ENCODE assay signal across 10 mouse cellular contexts in the genomic region with DNA sequence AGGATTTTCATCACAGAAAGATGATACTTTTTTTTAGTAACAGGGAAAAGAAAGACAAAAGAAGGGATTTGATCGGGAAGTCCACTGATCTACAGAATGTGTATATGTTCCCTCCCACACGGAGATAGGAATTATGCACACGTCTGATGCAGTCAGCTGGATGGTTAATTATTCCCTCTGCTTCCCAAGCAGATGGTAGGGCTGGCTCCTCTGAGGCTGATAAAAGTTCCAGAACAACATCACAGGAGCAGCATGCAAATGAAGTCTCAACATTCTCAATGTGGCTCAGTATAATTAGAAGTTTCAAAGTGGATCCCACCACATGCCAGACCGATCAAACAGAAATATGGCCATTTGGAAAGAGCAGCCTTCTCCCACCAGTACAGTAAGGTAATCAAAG.
DNase-seq lines count a peak whose midpoint lies in the region; ATAC-seq and TF ChIP-seq lines count a peak whose summit lies in the region.
"Had no signal": no experiment of that assay in that cellular context is flagged by ENCODE, and none has a peak within 500 bp of the region (broad histone marks: within the 10 kb centered on the region; RNA-seq: fewer than 3 reads in every experiment).

No protein-coding gene starts in this region.

- 60% methylated on average over 4 of the region's 4 CpGs for WGBS in neural tube, embryonic 12.5 days
- 51% methylated on average over 4 of the region's 4 CpGs for WGBS in hindbrain, embryonic 12.5 days
- WGBS in intestine, postnatal 0 days, result 74% methylated on average over 4 of the region's 4 CpGs
- 80% methylated on average over 4 of the region's 4 CpGs for WGBS in kidney, embryonic 14.5 days

- intact Hi-C loops in left cerebral cortex, postnatal 25 days (cut with DNase I), result loop anchor here (10.0 kb wide), 1 partner anchor 70 kb away; no protein-coding TSS in a partner anchor

- no peak overlapping the region for H3K4me3 ChIP-seq in neural tube, embryonic 12.5 days
- no peak overlapping the region for H3K4me3 ChIP-seq in hindbrain, embryonic 12.5 days
- no peak overlapping the region for H3K4me3 ChIP-seq in intestine, postnatal 0 days (ENCODE audit: low read depth, low read length)
- H3K4me3 ChIP-seq in kidney, embryonic 14.5 days (ENCODE audit: low read length), result no peak overlapping the region
- H3K4me3 ChIP-seq: heart, embryonic 12.5 days; liver, embryonic 13.5 days; stomach, embryonic 15.5 days had no signal

- no peak overlapping the region for H3K27ac ChIP-seq in neural tube, embryonic 12.5 days
- no peak overlapping the region for H3K27ac ChIP-seq in hindbrain, embryonic 12.5 days
- H3K27ac ChIP-seq in intestine, postnatal 0 days (ENCODE audit: low read depth, low read length), result no peak overlapping the region
- no peak overlapping the region for H3K27ac ChIP-seq in kidney, embryonic 14.5 days (ENCODE audit: low read depth, low read length)
- H3K27ac ChIP-seq: liver, embryonic 13.5 days; stomach, embryonic 15.5 days had no signal

- ATAC-seq in neural tube, embryonic 12.5 days (ENCODE audit: low FRiP score, low read depth), result peak; percentile 48; the same call in 1 of the 2 replicates
- ATAC-seq in hindbrain, embryonic 12.5 days (ENCODE audit: low FRiP score), result peak; percentile 77
- no peak for ATAC-seq in intestine, postnatal 0 days
- ATAC-seq in megakaryocyte-erythroid progenitor cell, adult 5-6 weeks (replicated peaks; ENCODE audit: low FRiP score, low TSS enrichment, poor library complexity, severe bottlenecking), result no peak
- no peak for ATAC-seq in kidney, embryonic 14.5 days (ENCODE audit: low FRiP score, low TSS enrichment)

- H3K27me3 ChIP-seq in neural tube, embryonic 12.5 days (replicated peaks), result no peaks in the 10 kb centered on the region
- H3K27me3 ChIP-seq in hindbrain, embryonic 12.5 days, result no peaks in the 10 kb centered on the region
- no peaks in the 10 kb centered on the region for H3K27me3 ChIP-seq in intestine, postnatal 0 days (replicated peaks; ENCODE audit: control insufficient read depth, insufficient read depth, low read length)
- no peaks in the 10 kb centered on the region for H3K27me3 ChIP-seq in kidney, embryonic 14.5 days (ENCODE audit: control insufficient read depth, insufficient read depth, low read length)
- H3K27me3 ChIP-seq: heart, embryonic 12.5 days; liver, embryonic 13.5 days; stomach, embryonic 15.5 days had no signal

- no peaks in the 10 kb centered on the region for H3K4me1 ChIP-seq in neural tube, embryonic 12.5 days
- no peaks in the 10 kb centered on the region for H3K4me1 ChIP-seq in hindbrain, embryonic 12.5 days
- H3K4me1 ChIP-seq in intestine, postnatal 0 days (replicated peaks; ENCODE audit: control insufficient read depth, insufficient read depth, low read length), result no peaks in the 10 kb centered on the region
- no peaks in the 10 kb centered on the region for H3K4me1 ChIP-seq in kidney, embryonic 14.5 days (ENCODE audit: control insufficient read depth, insufficient read depth, low read length)
- H3K4me1 ChIP-seq: heart, embryonic 12.5 days; liver, embryonic 13.5 days; stomach, embryonic 15.5 days had no signal

- H3K9me3 ChIP-seq in neural tube, embryonic 12.5 days, result no peaks in the 10 kb centered on the region
- H3K9me3 ChIP-seq in hindbrain, embryonic 12.5 days (replicated peaks), result no peaks in the 10 kb centered on the region
- no peaks in the 10 kb centered on the region for H3K9me3 ChIP-seq in intestine, postnatal 0 days (ENCODE audit: control insufficient read depth)
- no peaks in the 10 kb centered on the region for H3K9me3 ChIP-seq in kidney, embryonic 14.5 days (ENCODE audit: control insufficient read depth, low read length)
- H3K9me3 ChIP-seq: heart, embryonic 12.5 days; liver, embryonic 13.5 days; stomach, embryonic 15.5 days had no signal

- TF ChIP-seq CTCF in intestine, postnatal 0 days (IDR thresholded peaks at IDR 0.05; ENCODE audit: low read depth), result no peak

- DNase-seq in neural tube, embryonic 10.5 days (ENCODE audit: extremely low spot score, low spot score), result no peak
- peak; percentile 40 to 89 for DNase-seq in left cerebral cortex, postnatal 25 days (ENCODE audit: low spot score in 2 of 2)
- DNase-seq: liver, embryonic 13.5 days had no signal

- H3K36me3 ChIP-seq in neural tube, embryonic 12.5 days, result no peaks in the 10 kb centered on the region
- H3K36me3 ChIP-seq in hindbrain, embryonic 12.5 days, result no peaks in the 10 kb centered on the region
- H3K36me3 ChIP-seq in intestine, postnatal 0 days (ENCODE audit: control insufficient read depth, insufficient read depth), result no peaks in the 10 kb centered on the region
- H3K36me3 ChIP-seq in kidney, embryonic 14.5 days (ENCODE audit: control insufficient read depth, insufficient read depth, low read length), result no peaks in the 10 kb centered on the region
- H3K36me3 ChIP-seq: heart, embryonic 12.5 days; liver, embryonic 13.5 days; stomach, embryonic 15.5 days had no signal

- no peak overlapping the region for H3K4me2 ChIP-seq in neural tube, embryonic 12.5 days (replicated peaks)
- no peak overlapping the region for H3K4me2 ChIP-seq in hindbrain, embryonic 12.5 days (replicated peaks)
- no peak overlapping the region for H3K4me2 ChIP-seq in intestine, postnatal 0 days (replicated peaks; ENCODE audit: low read depth)
- H3K4me2 ChIP-seq in kidney, embryonic 14.5 days (replicated peaks; ENCODE audit: low read depth, low read length), result no peak overlapping the region
- H3K4me2 ChIP-seq: heart, embryonic 12.5 days; liver, embryonic 13.5 days; stomach, embryonic 15.5 days had no signal

- no peak overlapping the region for H3K9ac ChIP-seq in neural tube, embryonic 12.5 days
- no peak overlapping the region for H3K9ac ChIP-seq in hindbrain, embryonic 12.5 days
- H3K9ac ChIP-seq in intestine, postnatal 0 days (ENCODE audit: low read depth, low read length), result no peak overlapping the region
- H3K9ac ChIP-seq in kidney, embryonic 14.5 days (ENCODE audit: low read depth, low read length), result no peak overlapping the region
- H3K9ac ChIP-seq: heart, embryonic 12.5 days; liver, embryonic 13.5 days; stomach, embryonic 15.5 days had no signal

Comparison
In these comparisons a context has a peak if more than half of its experiments do, and no peak if none do; other contexts are left out.
1. ATAC-seq: peak in neural tube, embryonic 12.5 days (single experiment) and hindbrain, embryonic 12.5 days (single experiment); none in intestine, postnatal 0 days (single experiment), megakaryocyte-erythroid progenitor cell, adult 5-6 weeks (single experiment) and kidney, embryonic 14.5 days (single experiment).